Comparison of ENCODE assay signal across 19 mouse cellular contexts in genomic region chr11:20645521-20645920, GRCm38 (mm10).
A peak's percentile ranks its signal among the peaks of the same experiment; 100 is the strongest.
DNase-seq lines count a peak whose midpoint lies in the region; ATAC-seq and TF ChIP-seq lines count a peak whose summit lies in the region.
"Had no signal": no experiment of that assay in that cellular context is flagged by ENCODE, and none has a peak within 500 bp of the region (broad histone marks: within the 10 kb centered on the region; RNA-seq: fewer than 3 reads in every experiment).

No protein-coding gene starts in this region.

- H3K36me3 ChIP-seq in forebrain, embryonic 10.5 days (replicated peaks): peaks cover 13% of the 10 kb centered on the region
- no peaks in the 10 kb centered on the region for H3K36me3 ChIP-seq in forebrain, embryonic 15.5 days
- peaks cover 8% of the 10 kb centered on the region for H3K36me3 ChIP-seq in hindbrain, embryonic 10.5 days
- no peaks in the 10 kb centered on the region for H3K36me3 ChIP-seq in hindbrain, postnatal 0 days (ENCODE audit: insufficient read depth, low read length)
- H3K36me3 ChIP-seq in lung, embryonic 16.5 days (ENCODE audit: control insufficient read depth, insufficient read depth, low read length): peaks cover 10% of the 10 kb centered on the region
- peaks cover 15% of the 10 kb centered on the region for H3K36me3 ChIP-seq in limb, embryonic 10.5 days

- no peak overlapping the region for H3K9ac ChIP-seq in forebrain, embryonic 15.5 days (replicated peaks)
- no peak overlapping the region for H3K9ac ChIP-seq in hindbrain, postnatal 0 days (replicated peaks; ENCODE audit: low read length)
- no peak overlapping the region for H3K9ac ChIP-seq in lung, embryonic 16.5 days (ENCODE audit: low read length)
- H3K9ac ChIP-seq: forebrain, postnatal 0 days; hindbrain, embryonic 14.5 days had no signal

- H3K9me3 ChIP-seq in forebrain, embryonic 10.5 days: no peaks in the 10 kb centered on the region
- H3K9me3 ChIP-seq in forebrain, embryonic 15.5 days: no peaks in the 10 kb centered on the region
- H3K9me3 ChIP-seq in hindbrain, embryonic 10.5 days: no peaks in the 10 kb centered on the region
- H3K9me3 ChIP-seq in hindbrain, postnatal 0 days (ENCODE audit: low read length): no peaks in the 10 kb centered on the region
- H3K9me3 ChIP-seq in lung, embryonic 16.5 days (ENCODE audit: control insufficient read depth, low read length): no peaks in the 10 kb centered on the region
- no peaks in the 10 kb centered on the region for H3K9me3 ChIP-seq in limb, embryonic 10.5 days (replicated peaks)
- H3K9me3 ChIP-seq: embryonic facial prominence, embryonic 10.5 days; G1E; heart, embryonic 13.5 days had no signal

- H3K4me1 ChIP-seq in forebrain, embryonic 10.5 days: peaks cover 99% of the 10 kb centered on the region
- H3K4me1 ChIP-seq in forebrain, embryonic 15.5 days: peaks cover 47% of the 10 kb centered on the region
- H3K4me1 ChIP-seq in hindbrain, embryonic 10.5 days (replicated peaks): peaks cover 82% of the 10 kb centered on the region
- peaks cover 16% of the 10 kb centered on the region for H3K4me1 ChIP-seq in hindbrain, postnatal 0 days (ENCODE audit: insufficient read depth, low read length)
- peaks cover 47% of the 10 kb centered on the region for H3K4me1 ChIP-seq in lung, embryonic 16.5 days (replicated peaks; ENCODE audit: control insufficient read depth, insufficient read depth, low read length)
- H3K4me1 ChIP-seq in limb, embryonic 10.5 days: peaks cover 84% of the 10 kb centered on the region

- H3K4me2 ChIP-seq in forebrain, embryonic 15.5 days (replicated peaks): no peak overlapping the region
- no peak overlapping the region for H3K4me2 ChIP-seq in hindbrain, postnatal 0 days (ENCODE audit: low read depth, low read length)
- no peak overlapping the region for H3K4me2 ChIP-seq in lung, embryonic 16.5 days (ENCODE audit: low read depth, low read length)
- H3K4me2 ChIP-seq: heart, embryonic 13.5 days; hindbrain, embryonic 14.5 days had no signal

- no peak for DNase-seq in forebrain, embryonic 10.5 days (ENCODE audit: extremely low spot score, low spot score)
- DNase-seq in hindbrain, embryonic 10.5 days (ENCODE audit: low spot score): no peak
- no peak for DNase-seq in hindbrain, postnatal 0 days (ENCODE audit: low spot score)
- DNase-seq in lung, postnatal 4 days: no peak
- DNase-seq in limb, embryonic 10.5 days (ENCODE audit: low spot score): peak; percentile 26
- DNase-seq: adrenal gland, adult 8-10 months; adrenal gland, postnatal 36 days; B cell, adult 2 months; cerebellum, adult 2 months; cerebellum, postnatal 10 days; forebrain, postnatal 0 days; gastrocnemius, postnatal 14 days had no signal

- H3K27me3 ChIP-seq in forebrain, embryonic 10.5 days (ENCODE audit: poor library complexity, severe bottlenecking): no peaks in the 10 kb centered on the region
- H3K27me3 ChIP-seq in forebrain, embryonic 15.5 days: no peaks in the 10 kb centered on the region
- H3K27me3 ChIP-seq in hindbrain, embryonic 10.5 days (ENCODE audit: insufficient read depth, poor library complexity, severe bottlenecking): no peaks in the 10 kb centered on the region
- H3K27me3 ChIP-seq in hindbrain, postnatal 0 days (ENCODE audit: insufficient read depth, low read length): no peaks in the 10 kb centered on the region
- no peaks in the 10 kb centered on the region for H3K27me3 ChIP-seq in lung, embryonic 16.5 days (ENCODE audit: control insufficient read depth, insufficient read depth, low read depth, low read length)
- no peaks in the 10 kb centered on the region for H3K27me3 ChIP-seq in limb, embryonic 10.5 days (ENCODE audit: low read depth, poor library complexity, severe bottlenecking)
- H3K27me3 ChIP-seq: heart, embryonic 13.5 days had no signal

- no peak overlapping the region for H3K4me3 ChIP-seq in forebrain, embryonic 10.5 days
- no peak overlapping the region for H3K4me3 ChIP-seq in forebrain, embryonic 15.5 days
- no peak overlapping the region for H3K4me3 ChIP-seq in hindbrain, embryonic 10.5 days
- H3K4me3 ChIP-seq in hindbrain, postnatal 0 days (ENCODE audit: low read length): no peak overlapping the region
- H3K4me3 ChIP-seq in lung, embryonic 16.5 days (ENCODE audit: low read length): no peak overlapping the region
- H3K4me3 ChIP-seq in limb, embryonic 10.5 days: no peak overlapping the region
- H3K4me3 ChIP-seq: embryonic facial prominence, embryonic 10.5 days; heart, embryonic 13.5 days had no signal

- no peak for TF ChIP-seq CTCF in hindbrain, postnatal 0 days (IDR thresholded peaks at IDR 0.05; ENCODE audit: low read depth)

- WGBS in forebrain, embryonic 10.5 days: 80% methylated on average over 3 of the region's 3 CpGs
- 77% methylated on average over 3 of the region's 3 CpGs for WGBS in forebrain, embryonic 15.5 days
- 76% methylated on average over 3 of the region's 3 CpGs for WGBS in hindbrain, embryonic 10.5 days
- 83% methylated on average over 3 of the region's 3 CpGs for WGBS in hindbrain, postnatal 0 days
- WGBS in lung, embryonic 16.5 days: 65% methylated on average over 3 of the region's 3 CpGs
- WGBS in limb, embryonic 10.5 days: 81% methylated on average over 3 of the region's 3 CpGs

- peak overlapping the region; percentile 26; the same call in 1 of the 2 replicates for H3K27ac ChIP-seq in forebrain, embryonic 10.5 days
- no peak overlapping the region for H3K27ac ChIP-seq in forebrain, embryonic 15.5 days (replicated peaks)
- H3K27ac ChIP-seq in hindbrain, embryonic 10.5 days: peak overlapping the region; percentile 9; the same call in 1 of the 2 replicates
- H3K27ac ChIP-seq in hindbrain, postnatal 0 days: no peak overlapping the region
- H3K27ac ChIP-seq in lung, embryonic 16.5 days (ENCODE audit: low read length): peak overlapping the region; percentile 53; the same call in 1 of the 2 replicates
- H3K27ac ChIP-seq in limb, embryonic 10.5 days: no peak overlapping the region
- H3K27ac ChIP-seq: heart, embryonic 13.5 days; hindbrain, embryonic 14.5 days had no signal

- no peak for ATAC-seq in forebrain, embryonic 15.5 days (replicated peaks)
- ATAC-seq in hindbrain, postnatal 0 days: no peak
- ATAC-seq in lung, embryonic 16.5 days (ENCODE audit: low read depth): no peak
- ATAC-seq: CD4-positive, CD25-positive, alpha-beta regulatory T cell, adult 4 months; forebrain, postnatal 0 days had no signal

Comparison
In these comparisons a context has a peak if more than half of its experiments do, and no peak if none do; other contexts are left out.
1. H3K27ac ChIP-seq: peak in forebrain, embryonic 10.5 days (single experiment), hindbrain, embryonic 10.5 days (single experiment) and lung, embryonic 16.5 days (single experiment); none in forebrain, embryonic 15.5 days (single experiment), hindbrain, postnatal 0 days (single experiment) and limb, embryonic 10.5 days (single experiment).